Mouse (Mus musculus) E14TG2a.4 (cell line): ENCODE measurements around the gene Myh3.

Experiments used
- CTCF ChIP-seq: conservative IDR thresholded peaks from 2 replicates; pipeline ENCODE4 v1.5.1; 2014; ENCODE audit warnings: low read length
- NANOG ChIP-seq: IDR thresholded peaks from 2 replicates; pipeline ENCODE4 v1.6.1; 2014; ENCODE audit warnings: borderline replicate concordance, low read length, mixed read lengths
- POU5F1 ChIP-seq: IDR thresholded peaks from 2 replicates; pipeline ENCODE4 v1.6.1; 2014; ENCODE audit warnings: low read length, borderline replicate concordance

- TF ChIP-seq CTCF (no peak), POU5F1 (no peak), NANOG (no peak)
Observed at GRCm38 (mm10) chr11:67043007-67043406, 35.1 kb upstream of the Myh3 start.
